Mouse (Mus musculus) skeletal muscle tissue, adult 2 months (tissue): ENCODE measurements at regions not wholly inside any gene's neighbourhood (a gene's known extent, or its start where the extent isn't known, plus 50 kb on each side); places are given as distances from the start of the nearest gene placed in this dataset.

Experiments
- DNase-seq: peaks from one replicate; pipeline ENCODE4 v3.0.0-alpha.2; 2012; ENCODE audit warnings: low read depth, low spot score

- DNase-seq, result no peak
Observed at GRCm38 (mm10) chrX:99415701-99416100, 55.4 kb downstream of the Pja1 start.

- DNase-seq, result peak; percentile 17
Observed at GRCm38 (mm10) chrX:99410942-99411341, 60.1 kb downstream of the Pja1 start.

- no peak for DNase-seq
Observed at GRCm38 (mm10) chrX:99409858-99410257, 61.2 kb downstream of the Pja1 start.

- DNase-seq, result no peak
Observed at GRCm38 (mm10) chrX:99409331-99409730, 61.7 kb downstream of the Pja1 start.

GRCm38 (mm10) chrX:99408804-99409203 is 62.3 kb downstream of the Pja1 start:
- no peak for DNase-seq

- DNase-seq, result no peak
Observed at GRCm38 (mm10) chrX:99405843-99406242, 65.2 kb downstream of the Pja1 start.

- DNase-seq, result no peak
Observed at GRCm38 (mm10) chrX:99403521-99404149, 67.4 kb downstream of the Pja1 start.

GRCm38 (mm10) chrX:99402841-99403520 is 68.1 kb downstream of the Pja1 start:
- no peak for DNase-seq

GRCm38 (mm10) chrX:99397344-99397743 is 73.7 kb downstream of the Pja1 start:
- no peak for DNase-seq

GRCm38 (mm10) chrX:99396180-99396579 is 74.9 kb downstream of the Pja1 start:
- DNase-seq, result no peak

- no peak for DNase-seq
Observed at GRCm38 (mm10) chrX:99395067-99395466, 76.0 kb downstream of the Pja1 start.

- no peak for DNase-seq
Observed at GRCm38 (mm10) chrX:99391628-99392027, 79.4 kb downstream of the Pja1 start.

- DNase-seq, result no peak
Observed at GRCm38 (mm10) chrX:99390462-99390838, 80.6 kb downstream of the Pja1 start.

- no peak for DNase-seq
Observed at GRCm38 (mm10) chrX:99389778-99390461, 81.2 kb downstream of the Pja1 start.

- no peak for DNase-seq
Observed at GRCm38 (mm10) chrX:99370711-99371110, 100.4 kb downstream of the Pja1 start.

GRCm38 (mm10) chrX:99369258-99369900 is 101.7 kb downstream of the Pja1 start:
- peak; percentile 65 for DNase-seq

- no peak for DNase-seq
Observed at GRCm38 (mm10) chrX:99364072-99364471, 107.0 kb downstream of the Pja1 start.

GRCm38 (mm10) chrX:99360095-99360890 is 110.8 kb downstream of the Pja1 start:
- no peak for DNase-seq

- DNase-seq, result no peak
Observed at GRCm38 (mm10) chrX:99358784-99359183, 112.3 kb downstream of the Pja1 start.

GRCm38 (mm10) chrX:99358051-99358617 is 112.9 kb downstream of the Pja1 start:
- DNase-seq, result no peak

- DNase-seq, result no peak
Observed at GRCm38 (mm10) chrX:99355128-99355527, 115.9 kb downstream of the Pja1 start.
